Mouse (Mus musculus) neural tube, embryonic 11.5 days (tissue): Measurements from ENCODE around the gene Rbfox3. TPM values are rescaled to one million over a fixed set of nuclear protein-coding genes. Genes with fewer than 3 reads are reported as not detected.

Experiments used
- ATAC-seq: fragments of 200-750 bp; cut with Nextera tagmentation; 2 replicates; pipeline ENCODE4 v1.8.0; 2017; ENCODE audit warnings: moderate number of reproducible peaks, mild to moderate bottlenecking, moderate TSS enrichment, moderate library complexity; ENCODE audit not compliant: insufficient read depth, low FRiP score, low TSS enrichment
- DNase-seq: peaks from one replicate; pipeline ENCODE4 v3.0.0-alpha.2; 2015; ENCODE audit warnings: low spot score
- H3K27ac ChIP-seq: fragments of 300-500 bp; sonication (generic); 2 replicates; pipeline ENCODE4 v1.5.1; 2014; ENCODE audit warnings: low read depth, mild to moderate bottlenecking, low read length
- H3K27me3 ChIP-seq: fragments of 300-500 bp; sonication (generic); 2 replicates; pipeline ENCODE4 v1.6.1; 2014; ENCODE audit warnings: mild to moderate bottlenecking, low read length, mixed read lengths; ENCODE audit not compliant: control insufficient read depth, insufficient read depth
- H3K36me3 ChIP-seq: fragments of 300-500 bp; sonication (generic); 2 replicates; pipeline ENCODE4 v1.6.1; 2014; ENCODE audit warnings: mild to moderate bottlenecking, low read length, moderate library complexity, mixed read lengths; ENCODE audit not compliant: control insufficient read depth, insufficient read depth
- H3K4me1 ChIP-seq: fragments of 300-500 bp; sonication (generic); 2 replicates; pipeline ENCODE4 v1.6.1; 2014; ENCODE audit warnings: low read length, mixed read lengths; ENCODE audit not compliant: control insufficient read depth, insufficient read depth
- H3K4me2 ChIP-seq: fragments of 300-500 bp; sonication (generic); 2 replicates; pipeline ENCODE4 v1.6.1; 2014; ENCODE audit warnings: low read depth, mild to moderate bottlenecking, moderate library complexity
- H3K4me3 ChIP-seq: fragments of 300-500 bp; sonication (generic); 2 replicates; pipeline ENCODE4 v1.5.1; 2014; ENCODE audit warnings: low read depth, low read length
- H3K9ac ChIP-seq: fragments of 300-500 bp; sonication (generic); 2 replicates; pipeline ENCODE4 v1.6.1; 2014; ENCODE audit warnings: mild to moderate bottlenecking, low read length
- H3K9me3 ChIP-seq: fragments of 300-500 bp; sonication (generic); 2 replicates; pipeline ENCODE4 v1.6.1; 2016; ENCODE audit warnings: low read length; ENCODE audit not compliant: control insufficient read depth
- WGBS: fragments of 180-500 bp; shearing (Covaris S2); extraction: QIAGEN DNeasy Blood & Tissue Kit; methylation state at CpG from one replicate; pipeline ENCODE4 v1.1.7; 2014; 5-methylcytosine and 5-hydroxymethylcytosine counted together
- polyA plus RNA-seq: library from polyadenylated mRNA; unstranded; fragments of >200 nt; fragmentation: Nextera tagmentation; extraction: Ambion mirVana; gene quantifications from 2 replicates; pipeline ENCODE4 v1.2.1, GENCODE M21; 2014

The Rbfox3 gene
- polyA plus RNA-seq, 1 experiment from 2014 or later: 16.2 TPM

GRCm38 (mm10) chr11:118927081-118927480 lies 15.7 kb upstream of the Rbfox3 start:
- no peaks in the 10 kb centered on the region for H3K27me3 ChIP-seq
- DNase-seq (peak; percentile 43), ATAC-seq (no peak)
- H3K4me1 ChIP-seq: no peaks in the 10 kb centered on the region
- no peak overlapping the region for H3K27ac ChIP-seq
- no peaks in the 10 kb centered on the region for H3K36me3 ChIP-seq
- H3K9me3 ChIP-seq: no peaks in the 10 kb centered on the region
- no peak overlapping the region for H3K9ac ChIP-seq
- WGBS: 17% methylated on average over 5 of the region's 5 CpGs
- H3K4me3 ChIP-seq: no peak overlapping the region
- no peak overlapping the region for H3K4me2 ChIP-seq

GRCm38 (mm10) chr11:118921852-118922251 lies 10.5 kb upstream of the Rbfox3 start:
- no peak for ATAC-seq
- 85% methylated on average over 6 of the region's 6 CpGs for WGBS
- Histone ChIP-seq H3K27ac (no peak overlapping the region), H3K27me3 (no peaks in the 10 kb centered on the region), H3K4me3 (no peak overlapping the region), H3K36me3 (no peaks in the 10 kb centered on the region), H3K9ac (no peak overlapping the region), H3K4me1 (peaks cover 4% of the 10 kb centered on the region; the same call in 1 of the 2 replicates), H3K4me2 (no peak overlapping the region), H3K9me3 (no peaks in the 10 kb centered on the region)
- no peak for DNase-seq

GRCm38 (mm10) chr11:118916423-118917030 lies 5.1 kb upstream of the Rbfox3 start:
- peaks cover 8% of the 10 kb centered on the region; the same call in 1 of the 2 replicates for H3K4me1 ChIP-seq
- peak overlapping the region; percentile 2; the same call in 1 of the 2 replicates for H3K27ac ChIP-seq
- ATAC-seq (no peak), DNase-seq (peak; percentile 48)
- no peaks in the 10 kb centered on the region for H3K27me3 ChIP-seq
- peak overlapping the region; percentile 15; the same call in 1 of the 2 replicates for H3K9ac ChIP-seq
- H3K36me3 ChIP-seq: no peaks in the 10 kb centered on the region
- no peaks in the 10 kb centered on the region for H3K9me3 ChIP-seq
- no peak overlapping the region for H3K4me3 ChIP-seq
- WGBS: 22% methylated on average over 15 of the region's 15 CpGs
- H3K4me2 ChIP-seq: no peak overlapping the region

- DNase-seq (no peak), ATAC-seq (no peak)
- WGBS: 17% methylated on average over 1 of the region's 2 CpGs
- Histone ChIP-seq H3K27me3 (no peaks in the 10 kb centered on the region; the same call in 1 of the 2 replicates), H3K4me1 (peaks cover 8% of the 10 kb centered on the region; the same call in 1 of the 2 replicates), H3K27ac (no peak overlapping the region), H3K9me3 (no peaks in the 10 kb centered on the region), H3K4me2 (no peak overlapping the region), H3K36me3 (no peaks in the 10 kb centered on the region), H3K4me3 (no peak overlapping the region), H3K9ac (no peak overlapping the region)
Observed at GRCm38 (mm10) chr11:118915888-118916287, 4.5 kb upstream of the Rbfox3 start.

- Histone ChIP-seq H3K9me3 (no peaks in the 10 kb centered on the region), H3K9ac (no peak overlapping the region), H3K27ac (no peak overlapping the region), H3K36me3 (no peaks in the 10 kb centered on the region), H3K4me3 (no peak overlapping the region), H3K4me2 (no peak overlapping the region), H3K27me3 (peaks cover 23% of the 10 kb centered on the region), H3K4me1 (peaks cover 18% of the 10 kb centered on the region)
- 69% methylated on average over 6 of the region's 6 CpGs for WGBS
- ATAC-seq (no peak), DNase-seq (no peak)
Observed at GRCm38 (mm10) chr11:118912686-118913085, 1.3 kb upstream of the Rbfox3 start.

GRCm38 (mm10) chr11:118910756-118911155 lies 641 bp downstream of the Rbfox3 start:
- H3K9me3 ChIP-seq: no peaks in the 10 kb centered on the region
- no peak for DNase-seq
- ATAC-seq: no peak
- peaks cover 15% of the 10 kb centered on the region for H3K4me1 ChIP-seq
- WGBS: 81% methylated on average over 10 of the region's 10 CpGs
- no peak overlapping the region for H3K4me2 ChIP-seq
- H3K27me3 ChIP-seq: peaks cover 38% of the 10 kb centered on the region
- H3K9ac ChIP-seq: no peak overlapping the region
- 0 out of 2 replicates have a peak overlapping the region, but pooled peaks have one; percentile 56 for H3K27ac ChIP-seq
- no peak overlapping the region for H3K4me3 ChIP-seq
- no peaks in the 10 kb centered on the region for H3K36me3 ChIP-seq

GRCm38 (mm10) chr11:118909814-118910201 lies 1.6 kb downstream of the Rbfox3 start:
- Histone ChIP-seq H3K9ac (peak overlapping the region; percentile 91), H3K27me3 (peaks cover 43% of the 10 kb centered on the region), H3K4me3 (peak overlapping the region; percentile 71), H3K9me3 (no peaks in the 10 kb centered on the region), H3K4me2 (peak overlapping the region; percentile 85), H3K4me1 (peaks cover 15% of the 10 kb centered on the region), H3K27ac (peak overlapping the region; percentile 93), H3K36me3 (no peaks in the 10 kb centered on the region)
- WGBS: 1% methylated on average over 13 of the region's 13 CpGs
- DNase-seq: peak; percentile 83
- ATAC-seq: peak; percentile 46

GRCm38 (mm10) chr11:118908981-118909813 lies 2.2 kb downstream of the Rbfox3 start:
- Histone ChIP-seq H3K4me3 (peak overlapping the region; percentile 71), H3K27ac (peak overlapping the region; percentile 93), H3K4me1 (peaks cover 15% of the 10 kb centered on the region), H3K9ac (peak overlapping the region; percentile 91), H3K36me3 (no peaks in the 10 kb centered on the region), H3K4me2 (peak overlapping the region; percentile 85), H3K9me3 (no peaks in the 10 kb centered on the region), H3K27me3 (peaks cover 43% of the 10 kb centered on the region)
- DNase-seq (peak; percentile 68), ATAC-seq (peak; percentile 51; the same call in 1 of the 2 replicates)
- under 1% methylated on average over 53 of the region's 90 CpGs for WGBS
